13 mouse cellular contexts compared by ENCODE assay signal in genomic region chr12:100315119-100315885, GRCm38 (mm10).
DNase-seq lines count a peak whose midpoint lies in the region; ATAC-seq lines count a peak whose summit lies in the region.
"Had no signal": no experiment of that assay in that cellular context is flagged by ENCODE, and none has a peak within 500 bp of the region (broad histone marks: within the 10 kb centered on the region; RNA-seq: fewer than 3 reads in every experiment).

No protein-coding gene starts in this region.

- H3K9me3 ChIP-seq in hindbrain, embryonic 15.5 days = no peaks in the 10 kb centered on the region
- no peaks in the 10 kb centered on the region for H3K9me3 ChIP-seq in liver, embryonic 12.5 days (replicated peaks)
- H3K9me3 ChIP-seq: embryonic facial prominence, embryonic 12.5 days had no signal

- H3K9ac ChIP-seq in hindbrain, embryonic 15.5 days = no peak overlapping the region
- H3K9ac ChIP-seq in liver, embryonic 12.5 days = no peak overlapping the region
- H3K9ac ChIP-seq: embryonic facial prominence, embryonic 12.5 days had no signal

- peak overlapping the region; percentile 73 for H3K27ac ChIP-seq in hindbrain, embryonic 15.5 days (replicated peaks)
- no peak overlapping the region; the same call in 1 of the 2 replicates for H3K27ac ChIP-seq in liver, embryonic 12.5 days
- H3K27ac ChIP-seq: embryonic facial prominence, embryonic 12.5 days had no signal

- DNase-seq in layer of hippocampus, adult 11-12 months (ENCODE audit: low spot score) = peak; percentile 59
- no peak for DNase-seq in layer of hippocampus, adult 9-11 months
- DNase-seq in brain, adult 2 months (ENCODE audit: low read depth, low spot score) = peak; percentile 89
- DNase-seq in cerebellum, postnatal 10 days = peak; percentile 79 to 90
- DNase-seq in natural killer cell, adult 2 months (ENCODE audit: low spot score in 2 of 2) = no peak
- DNase-seq: heart, postnatal 36 days; kidney, postnatal 10 days; lung, adult 2 months; thymus, adult 18-20 months had no signal

- peak; percentile 76 for ATAC-seq in hindbrain, embryonic 15.5 days (ENCODE audit: low FRiP score, low read depth)
- ATAC-seq in erythroid progenitor cell, adult 5-6 weeks (replicated peaks; ENCODE audit: low FRiP score, poor library complexity, severe bottlenecking) = no peak
- ATAC-seq in liver, embryonic 12.5 days = no peak

- peaks cover 65% of the 10 kb centered on the region for H3K4me1 ChIP-seq in hindbrain, embryonic 15.5 days (replicated peaks)
- no peaks in the 10 kb centered on the region for H3K4me1 ChIP-seq in liver, embryonic 12.5 days

- 35% methylated on average over 8 of the region's 8 CpGs for WGBS in hindbrain, embryonic 15.5 days
- 71% methylated on average over 8 of the region's 8 CpGs for WGBS in liver, embryonic 12.5 days (ENCODE audit: insufficient replicate concordance)

- no peak overlapping the region for H3K4me2 ChIP-seq in hindbrain, embryonic 15.5 days
- no peak overlapping the region for H3K4me2 ChIP-seq in liver, embryonic 12.5 days
- H3K4me2 ChIP-seq: embryonic facial prominence, embryonic 12.5 days had no signal

- no peak overlapping the region for H3K4me3 ChIP-seq in hindbrain, embryonic 15.5 days
- no peak overlapping the region for H3K4me3 ChIP-seq in liver, embryonic 12.5 days
- H3K4me3 ChIP-seq: embryonic facial prominence, embryonic 12.5 days had no signal

- no peaks in the 10 kb centered on the region for H3K27me3 ChIP-seq in hindbrain, embryonic 15.5 days
- no peaks in the 10 kb centered on the region for H3K27me3 ChIP-seq in liver, embryonic 12.5 days (replicated peaks)
- H3K27me3 ChIP-seq: embryonic facial prominence, embryonic 12.5 days had no signal

- H3K36me3 ChIP-seq in hindbrain, embryonic 15.5 days = no peaks in the 10 kb centered on the region
- no peaks in the 10 kb centered on the region; the same call in 1 of the 2 replicates for H3K36me3 ChIP-seq in liver, embryonic 12.5 days

Comparison
In these comparisons a context has a peak if more than half of its experiments do, and no peak if none do; other contexts are left out.
1. DNase-seq: peak in layer of hippocampus, adult 11-12 months (single experiment), brain, adult 2 months (single experiment) and cerebellum, postnatal 10 days (2 of 2); none in layer of hippocampus, adult 9-11 months (single experiment) and natural killer cell, adult 2 months (0 of 2).